Mouse (Mus musculus): ENCODE results near the gene Zc3h6. TPM values are rescaled to one million over a fixed set of nuclear protein-coding genes. Genes with fewer than 3 reads are reported as not detected.

Gene Zc3h6
- polyA plus RNA-seq, 1 experiment from 2014 or later: 3.5 TPM

GRCm38 (mm10) chr2:129061456-129062059, 94.4 kb downstream of the Zc3h6 start:
- WGBS: 76% methylated on average over 10 of the region's 10 CpGs
- H3K27ac ChIP-seq (ENCODE audit: low read length): no peak overlapping the region
- H3K4me3 ChIP-seq (ENCODE audit: low read depth, low read length): no peak overlapping the region
- no peaks in the 10 kb centered on the region for H3K4me1 ChIP-seq (ENCODE audit: insufficient read depth, low read depth, low read length)
- H3K36me3 ChIP-seq (ENCODE audit: insufficient read depth, low read length): no peaks in the 10 kb centered on the region
- H3K4me2 ChIP-seq (replicated peaks; ENCODE audit: low read depth, low read length): no peak overlapping the region
- ATAC-seq (no peak), DNase-seq (ENCODE audit: low spot score) (no peak)
- H3K9ac ChIP-seq (replicated peaks; ENCODE audit: low read depth): no peak overlapping the region
- H3K27me3 ChIP-seq (replicated peaks; ENCODE audit: insufficient read depth, low read length): no peaks in the 10 kb centered on the region
- no peak for TF ChIP-seq CTCF (IDR thresholded peaks at IDR 0.05)
- TF ChIP-seq EP300 (IDR thresholded peaks at IDR 0.05): no peak
- no peaks in the 10 kb centered on the region for H3K9me3 ChIP-seq (ENCODE audit: low read length)

- peak; percentile 83 for DNase-seq (ENCODE audit: low spot score)
- Histone ChIP-seq H3K4me3 (ENCODE audit: low read depth, low read length) (peak within 1 kb of the TSS; percentile 82), H3K9ac (replicated peaks; ENCODE audit: low read depth) (peak within 1 kb of the TSS; percentile 59), H3K9me3 (ENCODE audit: low read length) (no peaks in the 10 kb centered on the region), H3K4me1 (ENCODE audit: insufficient read depth, low read depth, low read length) (no peaks in the 10 kb centered on the region), H3K36me3 (ENCODE audit: insufficient read depth, low read length) (peaks cover 4% of the 10 kb centered on the region; the same call in 1 of the 2 replicates), H3K27me3 (replicated peaks; ENCODE audit: insufficient read depth, low read length) (no peaks in the 10 kb centered on the region), H3K27ac (ENCODE audit: low read length) (peak within 1 kb of the TSS; percentile 68), H3K4me2 (replicated peaks; ENCODE audit: low read depth, low read length) (peak within 1 kb of the TSS; percentile 86)
- peak; percentile 95 for ATAC-seq
- no peak for TF ChIP-seq CTCF (IDR thresholded peaks at IDR 0.05)
- WGBS: 1% methylated on average over 50 of the region's 62 CpGs
Observed at GRCm38 (mm10) chr2:129065437-129066282, 98.5 kb downstream of the Zc3h6 start, which contains the start of gene Ttl. TSS of gene Ttl (plus strand) at chr2:129065942.

GRCm38 (mm10) chr2:129066326-129066725, 99.1 kb downstream of the Zc3h6 start:
- Histone ChIP-seq H3K4me3 (ENCODE audit: low read depth, low read length) (peak overlapping the region; percentile 82), H3K27ac (ENCODE audit: low read length) (peak overlapping the region; percentile 68), H3K27me3 (replicated peaks; ENCODE audit: insufficient read depth, low read length) (no peaks in the 10 kb centered on the region), H3K9ac (replicated peaks; ENCODE audit: low read depth) (peak overlapping the region; percentile 59), H3K9me3 (ENCODE audit: low read length) (no peaks in the 10 kb centered on the region), H3K4me1 (ENCODE audit: insufficient read depth, low read depth, low read length) (no peaks in the 10 kb centered on the region), H3K36me3 (ENCODE audit: insufficient read depth, low read length) (peaks cover 4% of the 10 kb centered on the region; the same call in 1 of the 2 replicates), H3K4me2 (replicated peaks; ENCODE audit: low read depth, low read length) (peak overlapping the region; percentile 86)
- ATAC-seq (peak; percentile 76), DNase-seq (ENCODE audit: low spot score) (peak; percentile 69)
- 1% methylated on average over 20 of the region's 20 CpGs for WGBS
- TF ChIP-seq EP300 (IDR thresholded peaks at IDR 0.05) (no peak), CTCF (IDR thresholded peaks at IDR 0.05) (no peak)

Small RNA genes within 50 kb of the gene (microRNA-seq; reads per million reads assigned to microRNA genes)
- not detected for gene Gm22859

Other genes with a start within 250 kb of the Zc3h6 start
- gene Tmem87b, start 149.3 kb upstream of the Zc3h6 start, polyA plus RNA-seq (2015; fragmentation: Nextera tagmentation; extraction: Ambion mirVana): 40.0 and 40.3 TPM in 2 replicates
- gene Fbln7, start 104.4 kb upstream of the Zc3h6 start, polyA plus RNA-seq (2015; fragmentation: Nextera tagmentation; extraction: Ambion mirVana): 0.64 and 0.89 TPM in 2 replicates
- 5.6 and 5.8 TPM in 2 replicates for gene Zc3h8, start 23.3 kb upstream of the Zc3h6 start, polyA plus RNA-seq (2015; fragmentation: Nextera tagmentation; extraction: Ambion mirVana)
- 15.6 and 17.3 TPM in 2 replicates for gene Gm10762, start 323 bp downstream of the Zc3h6 start, polyA plus RNA-seq (2015; fragmentation: Nextera tagmentation; extraction: Ambion mirVana)
- 0.18 and 0.23 TPM in 2 replicates for gene Vinac1, start 80.8 kb downstream of the Zc3h6 start, polyA plus RNA-seq (2015; fragmentation: Nextera tagmentation; extraction: Ambion mirVana)
- gene Ttl, start 98.5 kb downstream of the Zc3h6 start, polyA plus RNA-seq (2015; fragmentation: Nextera tagmentation; extraction: Ambion mirVana): 10.0 and 11.6 TPM in 2 replicates
- 5.5 and 6.7 TPM in 2 replicates for gene Polr1b, start 133.6 kb downstream of the Zc3h6 start, polyA plus RNA-seq (2015; fragmentation: Nextera tagmentation; extraction: Ambion mirVana)
- 21.1 and 21.4 TPM in 2 replicates for gene Chchd5, start 162.3 kb downstream of the Zc3h6 start, polyA plus RNA-seq (2015; fragmentation: Nextera tagmentation; extraction: Ambion mirVana)
- gene Slc20a1, start 231.4 kb downstream of the Zc3h6 start, polyA plus RNA-seq (2015; fragmentation: Nextera tagmentation; extraction: Ambion mirVana): 10.0 and 10.5 TPM in 2 replicates